Mouse (Mus musculus): ENCODE measurements around the gene Tmed9.

- TF ChIP-seq CTCF (IDR thresholded peaks at IDR 0.05; ENCODE audit: low read depth, low read length) (no peak), GATA2 (IDR thresholded peaks at IDR 0.05; ENCODE audit: borderline replicate concordance, low read depth, low read length) (no peak)
These were observed 30.6 kb upstream of the Tmed9 start for GRCm38 (mm10) chr13:55542891-55543290.

All from G1E (cell line).